Mouse (Mus musculus): ENCODE data around the gene Tjp1. TPM values are rescaled to one million over a fixed set of nuclear protein-coding genes. Genes with fewer than 3 reads are reported as not detected.
A peak's percentile ranks its signal among the peaks of the same experiment; 100 is the strongest.

Tjp1 gene
- 21.9 and 23.2 TPM in 2 replicates for polyA plus RNA-seq (2015; fragmentation: Nextera tagmentation; extraction: Ambion mirVana)

DNA sequence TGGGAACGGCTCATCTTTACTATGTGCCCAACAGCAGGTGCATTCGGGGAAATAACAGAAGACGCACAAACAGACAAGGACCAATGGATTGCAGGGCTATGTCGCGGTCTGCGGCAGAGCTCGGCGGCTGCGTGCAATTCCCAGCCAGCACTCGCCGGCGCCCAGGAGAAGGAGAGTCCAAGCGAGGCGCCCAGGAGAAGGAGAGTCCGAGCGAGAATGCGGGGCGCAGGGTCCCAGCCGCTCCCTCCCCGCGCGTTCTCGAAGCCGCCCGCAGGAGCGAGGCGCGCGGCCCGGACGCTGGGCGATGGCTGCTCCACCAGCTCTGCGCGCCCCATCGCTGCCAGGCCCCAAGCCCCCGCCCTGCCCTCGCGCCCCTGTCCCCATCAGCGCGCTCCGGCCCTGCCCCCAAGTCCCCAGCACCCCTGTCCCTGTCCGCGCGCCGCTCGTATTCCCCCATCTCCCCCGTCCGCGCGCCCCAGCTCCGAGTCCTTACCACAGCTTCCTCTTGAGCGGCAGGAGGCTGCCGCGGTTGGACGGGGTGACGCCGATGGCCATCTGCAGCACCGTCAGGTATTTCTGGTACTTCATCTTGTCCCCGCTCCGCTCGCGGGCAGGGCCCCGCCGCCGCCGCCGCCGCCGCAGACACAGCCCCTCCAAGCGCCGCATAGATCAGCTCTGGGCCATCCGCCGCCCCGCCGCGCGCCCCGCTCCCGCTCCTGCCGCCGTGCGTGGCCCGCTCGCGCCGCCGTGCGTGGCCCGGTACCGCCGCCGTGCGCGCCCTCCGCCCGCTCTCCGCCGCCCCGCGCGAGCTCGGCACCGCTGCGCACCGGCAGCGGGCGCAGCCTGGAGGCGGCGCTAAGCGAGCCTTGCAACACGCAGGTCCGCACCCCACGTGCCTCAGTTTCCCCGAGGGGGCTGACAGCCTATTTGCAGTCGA lies at the start of gene Tjp1:
Gene Tjp1 (minus strand): TSS at position 711 of the 937 bp plus-strand sequence.
- no peaks in the 10 kb centered on the region for H3K36me3 ChIP-seq
- H3K4me3 ChIP-seq: peak within 1 kb of the TSS; percentile 86
- peaks cover 4% of the 10 kb centered on the region for H3K4me1 ChIP-seq
- H3K27ac ChIP-seq (replicated peaks): peak within 1 kb of the TSS; percentile 83
- H3K27me3 ChIP-seq: no peaks in the 10 kb centered on the region
- ATAC-seq (replicated peaks): peak; percentile 90
- peak within 1 kb of the TSS; percentile 75 for H3K9ac ChIP-seq (replicated peaks)
- H3K4me2 ChIP-seq (replicated peaks): peak within 1 kb of the TSS; percentile 77
- H3K9me3 ChIP-seq: no peaks in the 10 kb centered on the region
- under 1% methylated on average over 108 of the region's 115 CpGs for WGBS

DNA sequence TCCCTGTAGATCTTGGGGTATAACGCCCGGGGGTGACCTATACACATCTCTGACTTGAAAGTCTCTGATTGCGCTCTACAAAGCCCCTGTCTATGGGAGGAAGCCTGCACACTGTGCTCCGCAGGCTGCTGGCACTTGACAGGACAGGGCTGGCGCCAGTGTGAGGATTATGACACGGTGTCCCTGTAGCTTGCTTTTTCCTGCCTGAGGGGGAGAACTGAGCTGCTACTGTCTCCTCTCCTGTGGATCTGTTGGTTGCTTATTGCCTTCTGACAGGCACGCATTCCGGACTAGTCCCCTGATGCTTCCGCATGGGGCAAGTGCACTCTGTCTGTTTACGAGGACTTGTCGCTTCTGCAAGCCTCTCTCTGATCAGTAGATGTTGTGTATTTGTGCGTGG lies 49.5 kb upstream of the Tjp1 start:
- Histone ChIP-seq H3K9me3 (no peaks in the 10 kb centered on the region), H3K27ac (replicated peaks) (no peak overlapping the region), H3K4me1 (peaks cover 12% of the 10 kb centered on the region), H3K27me3 (no peaks in the 10 kb centered on the region), H3K9ac (replicated peaks) (no peak overlapping the region), H3K36me3 (no peaks in the 10 kb centered on the region), H3K4me3 (no peak overlapping the region), H3K4me2 (replicated peaks) (peak overlapping the region; percentile 26)
- 38% methylated on average over 12 of the region's 12 CpGs for WGBS
- ATAC-seq (replicated peaks): peak; percentile 83

DNA sequence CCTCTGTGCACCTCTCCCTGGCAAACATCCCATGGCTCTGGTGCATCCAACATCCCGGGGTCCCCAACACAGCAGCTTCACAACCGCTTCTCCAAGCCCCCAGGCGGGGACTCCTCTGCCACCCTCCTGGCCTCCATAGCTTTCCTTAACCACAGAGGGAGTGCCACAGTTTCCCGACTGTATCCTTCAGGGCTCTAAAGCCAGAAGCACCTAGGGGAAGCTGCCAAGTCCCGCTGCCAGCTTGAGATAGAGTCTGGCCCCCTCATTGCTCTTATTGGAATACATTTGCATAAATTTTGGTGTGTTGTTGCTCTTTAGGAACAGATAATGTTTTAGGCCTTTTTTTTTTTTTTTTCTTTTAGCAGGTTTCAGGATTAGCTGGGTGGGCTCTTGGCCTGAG lies 45.1 kb upstream of the Tjp1 start:
- H3K9me3 ChIP-seq: no peaks in the 10 kb centered on the region
- peaks cover 15% of the 10 kb centered on the region for H3K4me1 ChIP-seq
- H3K36me3 ChIP-seq: no peaks in the 10 kb centered on the region
- 23% methylated on average over 5 of the region's 5 CpGs for WGBS
- peak; percentile 80 for ATAC-seq (replicated peaks)
- no peaks in the 10 kb centered on the region for H3K27me3 ChIP-seq
- no peak overlapping the region for H3K9ac ChIP-seq (replicated peaks)
- H3K4me2 ChIP-seq (replicated peaks): no peak overlapping the region
- 0 out of 2 replicates have a peak overlapping the region, but pooled peaks have one; percentile 7 for H3K27ac ChIP-seq (replicated peaks)
- H3K4me3 ChIP-seq: no peak overlapping the region

DNA sequence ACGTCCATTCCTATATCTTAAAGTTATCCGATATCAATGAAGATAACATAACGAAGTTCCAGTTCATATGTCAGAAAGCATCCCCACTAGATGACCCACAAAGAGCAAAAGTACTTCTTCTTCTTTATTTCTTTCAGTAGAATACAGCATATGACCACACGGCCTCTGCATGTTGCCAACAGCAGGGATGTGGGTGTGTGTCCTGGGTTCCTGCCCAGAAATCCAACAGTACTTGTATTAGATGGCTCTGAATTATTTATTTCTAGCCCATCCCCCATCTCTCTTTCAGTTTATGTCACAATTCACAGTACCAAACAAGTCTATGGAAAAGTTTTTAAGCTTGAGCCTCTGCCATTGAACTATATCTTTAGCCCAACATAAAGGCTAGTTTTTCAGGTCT lies 43.1 kb upstream of the Tjp1 start:
- Histone ChIP-seq H3K27ac (replicated peaks) (no peak overlapping the region), H3K9ac (replicated peaks) (no peak overlapping the region), H3K4me2 (replicated peaks) (no peak overlapping the region), H3K9me3 (no peaks in the 10 kb centered on the region), H3K4me3 (no peak overlapping the region), H3K4me1 (peaks cover 9% of the 10 kb centered on the region), H3K27me3 (no peaks in the 10 kb centered on the region), H3K36me3 (no peaks in the 10 kb centered on the region)
- no peak for ATAC-seq (replicated peaks)
- WGBS: 79% methylated on average over 4 of the region's 4 CpGs

DNA sequence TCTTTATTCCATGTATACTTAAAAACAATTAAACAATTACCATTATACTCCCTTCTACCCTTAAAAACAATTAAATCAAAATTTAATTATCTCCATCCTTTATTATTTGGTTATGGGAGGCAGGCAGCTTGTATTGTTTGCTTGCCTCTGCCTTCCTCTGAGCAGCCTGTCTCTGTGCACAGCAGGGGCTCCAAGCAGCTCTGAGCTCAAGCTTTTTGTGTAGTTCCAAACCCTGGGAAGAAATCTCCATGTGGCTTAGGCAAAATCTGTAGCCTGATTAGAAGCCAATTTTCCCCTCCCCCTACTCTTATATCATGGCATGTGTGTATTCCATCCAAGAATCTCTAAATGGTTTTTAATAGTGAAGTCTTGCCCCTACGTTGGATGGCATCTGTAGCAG lies 28.4 kb upstream of the Tjp1 start:
- ATAC-seq (replicated peaks): no peak
- no peaks in the 10 kb centered on the region for H3K9me3 ChIP-seq
- WGBS: 18% methylated on average over 1 of the region's 1 CpGs
- no peak overlapping the region for H3K9ac ChIP-seq (replicated peaks)
- H3K4me2 ChIP-seq (replicated peaks): no peak overlapping the region
- H3K27me3 ChIP-seq: no peaks in the 10 kb centered on the region
- no peaks in the 10 kb centered on the region for H3K36me3 ChIP-seq
- no peaks in the 10 kb centered on the region for H3K4me1 ChIP-seq
- no peak overlapping the region for H3K4me3 ChIP-seq
- H3K27ac ChIP-seq (replicated peaks): no peak overlapping the region

DNA sequence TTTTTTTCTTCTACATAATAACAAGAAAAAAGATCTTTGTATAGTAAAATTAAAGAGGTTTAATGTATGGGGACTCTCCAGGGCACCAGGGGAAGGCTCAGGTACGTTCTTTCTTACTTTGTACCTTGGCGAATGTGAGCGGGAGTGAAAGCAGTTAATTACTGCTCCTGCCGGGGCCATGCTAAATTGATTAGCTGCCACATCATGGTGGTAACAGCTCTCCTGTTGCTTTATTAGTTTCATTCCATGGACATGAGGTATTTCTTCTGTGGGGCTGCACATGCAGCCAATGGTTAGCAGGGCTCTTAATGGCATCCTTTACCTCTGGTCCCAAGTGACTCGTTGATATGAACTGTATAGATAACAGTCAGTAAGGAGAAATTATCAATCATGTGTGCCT lies 18.2 kb upstream of the Tjp1 start:
- WGBS: 27% methylated on average over 5 of the region's 5 CpGs
- no peaks in the 10 kb centered on the region for H3K36me3 ChIP-seq
- ATAC-seq (replicated peaks): no peak
- no peak overlapping the region for H3K9ac ChIP-seq (replicated peaks)
- no peak overlapping the region for H3K27ac ChIP-seq (replicated peaks)
- H3K27me3 ChIP-seq: no peaks in the 10 kb centered on the region
- no peaks in the 10 kb centered on the region for H3K9me3 ChIP-seq
- H3K4me1 ChIP-seq: no peaks in the 10 kb centered on the region
- no peak overlapping the region for H3K4me3 ChIP-seq
- H3K4me2 ChIP-seq (replicated peaks): no peak overlapping the region

DNA sequence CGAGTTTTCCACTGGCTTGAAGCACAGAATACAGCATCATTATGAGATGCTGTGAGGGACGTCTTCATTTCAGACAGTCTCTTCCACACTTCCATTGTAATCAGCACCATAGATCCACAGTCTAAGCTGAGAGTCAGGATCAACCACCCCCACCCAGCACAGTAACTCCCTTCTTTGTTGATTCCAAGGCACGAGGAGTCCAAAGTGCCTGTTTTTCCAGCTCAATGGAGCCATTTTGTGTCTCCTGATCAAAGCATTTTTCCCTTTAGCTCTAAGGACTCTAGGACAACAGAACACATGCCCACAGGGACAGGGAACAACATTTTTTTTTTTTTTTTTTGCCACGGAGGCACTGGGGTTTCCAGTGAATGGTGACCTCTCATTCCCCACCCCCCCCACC lies 5.1 kb upstream of the Tjp1 start:
- Histone ChIP-seq H3K4me1 (peaks cover 4% of the 10 kb centered on the region), H3K36me3 (no peaks in the 10 kb centered on the region), H3K4me3 (no peak overlapping the region), H3K27me3 (no peaks in the 10 kb centered on the region), H3K9me3 (no peaks in the 10 kb centered on the region), H3K4me2 (replicated peaks) (no peak overlapping the region), H3K9ac (replicated peaks) (no peak overlapping the region), H3K27ac (replicated peaks) (no peak overlapping the region)
- no peak for ATAC-seq (replicated peaks)
- WGBS: 5% methylated on average over 4 of the region's 4 CpGs

DNA sequence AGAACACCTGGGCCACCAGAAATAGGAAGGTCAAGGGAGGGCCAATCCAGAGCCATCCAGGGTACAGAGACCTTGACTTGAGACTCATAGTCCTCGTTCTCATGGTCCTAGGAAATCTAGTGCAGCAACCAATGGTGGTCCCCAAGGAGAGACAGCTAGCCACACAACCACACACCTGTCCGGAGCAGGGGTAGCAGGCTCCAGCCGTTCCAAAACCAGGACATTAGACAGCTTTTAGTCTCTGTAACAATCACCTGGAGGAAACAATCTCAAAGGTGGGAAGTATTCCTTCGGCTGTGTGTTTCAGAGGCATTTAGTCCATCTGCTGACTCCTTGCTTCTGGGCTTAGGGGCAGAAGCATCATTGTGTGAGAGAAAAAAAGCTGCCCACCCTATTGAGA lies 4.5 kb downstream of the Tjp1 start:
- no peak for ATAC-seq (replicated peaks)
- no peak overlapping the region for H3K4me3 ChIP-seq
- no peak overlapping the region for H3K4me2 ChIP-seq (replicated peaks)
- no peaks in the 10 kb centered on the region for H3K27me3 ChIP-seq
- no peak overlapping the region for H3K9ac ChIP-seq (replicated peaks)
- H3K9me3 ChIP-seq: no peaks in the 10 kb centered on the region
- 90% methylated on average over 4 of the region's 4 CpGs for WGBS
- H3K36me3 ChIP-seq: no peaks in the 10 kb centered on the region
- H3K4me1 ChIP-seq: peaks cover 4% of the 10 kb centered on the region
- H3K27ac ChIP-seq (replicated peaks): no peak overlapping the region

DNA sequence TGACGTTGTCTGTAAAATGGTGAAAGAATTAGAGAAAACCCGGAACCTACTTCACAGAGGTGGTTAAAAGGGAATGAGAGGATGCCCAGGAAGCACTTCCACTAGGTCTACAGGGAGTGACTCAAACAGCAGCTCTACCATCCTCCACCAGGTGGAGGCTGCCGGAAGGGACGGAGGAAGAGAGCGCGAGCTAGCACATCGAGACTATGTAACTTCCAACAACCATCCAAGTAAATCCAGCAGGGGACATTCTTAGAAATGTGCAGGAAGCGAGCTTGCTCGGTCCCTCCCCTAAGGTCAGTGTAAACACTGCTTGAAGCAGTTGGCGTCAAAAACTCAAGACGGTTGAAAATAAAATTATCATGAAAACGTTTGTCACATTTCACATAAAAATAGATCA lies 5.1 kb downstream of the Tjp1 start:
- H3K4me1 ChIP-seq: peaks cover under 1% of the 10 kb centered on the region; the same call in 1 of the 2 replicates
- no peak overlapping the region for H3K4me3 ChIP-seq
- H3K9me3 ChIP-seq: no peaks in the 10 kb centered on the region
- no peak overlapping the region for H3K9ac ChIP-seq (replicated peaks)
- no peaks in the 10 kb centered on the region for H3K27me3 ChIP-seq
- no peak overlapping the region for H3K27ac ChIP-seq (replicated peaks)
- H3K4me2 ChIP-seq (replicated peaks): no peak overlapping the region
- no peak for ATAC-seq (replicated peaks)
- 74% methylated on average over 12 of the region's 12 CpGs for WGBS
- no peaks in the 10 kb centered on the region for H3K36me3 ChIP-seq

DNA sequence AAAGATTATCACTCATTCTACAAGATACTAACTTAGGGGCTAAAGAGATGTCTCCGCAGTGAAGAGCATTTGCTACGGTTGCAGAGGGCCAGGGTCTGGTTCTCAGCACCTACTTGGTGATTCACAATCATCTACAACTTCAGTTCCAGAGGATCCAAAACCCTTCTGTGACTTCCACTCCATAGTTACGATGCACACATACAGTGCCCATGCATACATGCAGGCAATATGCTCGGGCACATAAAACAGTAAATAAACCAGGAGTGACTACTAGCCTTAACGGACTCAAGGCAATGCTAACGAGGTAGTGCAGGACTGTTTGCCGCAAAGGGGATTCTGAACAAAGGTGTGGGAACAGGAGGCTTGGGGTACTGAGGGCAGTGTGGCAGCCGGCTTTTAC lies 7.0 kb downstream of the Tjp1 start:
- no peak overlapping the region for H3K4me3 ChIP-seq
- WGBS: 77% methylated on average over 8 of the region's 8 CpGs
- no peak for ATAC-seq (replicated peaks)

DNA sequence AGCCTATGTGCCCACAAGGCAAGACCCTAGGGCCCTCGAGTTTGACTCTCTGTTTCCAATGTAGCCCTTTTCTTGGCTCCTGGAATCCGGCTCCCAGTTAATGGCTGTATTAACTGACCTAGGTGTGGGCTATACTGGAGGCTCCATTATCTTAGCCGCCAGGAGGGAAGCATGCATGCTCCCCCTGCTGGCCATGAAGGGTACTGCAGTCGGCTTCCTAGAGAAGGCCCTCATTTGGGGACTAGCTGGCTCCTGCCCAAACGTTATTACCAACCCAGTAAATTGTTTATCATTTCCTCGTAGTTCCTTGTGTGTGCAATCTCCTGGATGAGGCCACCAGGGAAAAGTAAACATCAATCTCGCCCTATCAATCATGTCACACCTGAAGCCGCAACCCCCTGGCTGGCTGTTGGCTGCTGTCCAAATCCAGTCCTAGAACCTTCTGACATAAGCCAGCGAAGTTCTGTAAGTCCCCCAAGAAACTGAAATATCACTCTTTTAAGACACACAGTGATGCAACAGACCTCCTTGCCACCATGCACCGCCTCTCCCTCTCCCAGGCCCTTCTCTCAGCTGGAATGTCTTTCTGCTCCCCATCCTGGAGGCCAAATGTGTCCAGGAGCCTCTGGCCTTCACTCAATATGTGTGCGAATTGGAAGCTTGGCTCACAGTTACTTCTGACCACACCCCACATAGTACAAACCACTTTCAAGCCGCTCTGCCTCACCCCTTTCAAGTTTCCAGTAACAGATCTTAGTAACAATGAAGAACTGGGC lies 7.6 kb downstream of the Tjp1 start:
- no peak overlapping the region for H3K4me3 ChIP-seq
- H3K36me3 ChIP-seq: no peaks in the 10 kb centered on the region
- 0 out of 2 replicates have a peak, but pooled peaks have one; percentile 46 for ATAC-seq (replicated peaks)
- no peak overlapping the region for H3K4me2 ChIP-seq (replicated peaks)
- H3K27ac ChIP-seq (replicated peaks): no peak overlapping the region
- no peaks in the 10 kb centered on the region for H3K9me3 ChIP-seq
- WGBS: 52% methylated on average over 12 of the region's 12 CpGs
- H3K9ac ChIP-seq (replicated peaks): no peak overlapping the region
- no peaks in the 10 kb centered on the region for H3K27me3 ChIP-seq
- peaks cover 8% of the 10 kb centered on the region; the same call in 1 of the 2 replicates for H3K4me1 ChIP-seq

More for the DNA sequence above, 7.0 kb downstream of the Tjp1 start:
- no peaks in the 10 kb centered on the region for H3K27me3 ChIP-seq
- no peak overlapping the region for H3K9ac ChIP-seq (replicated peaks)
- H3K4me1 ChIP-seq: peaks cover 8% of the 10 kb centered on the region; the same call in 1 of the 2 replicates
- no peak overlapping the region for H3K27ac ChIP-seq (replicated peaks)
- H3K36me3 ChIP-seq: no peaks in the 10 kb centered on the region
- no peaks in the 10 kb centered on the region for H3K9me3 ChIP-seq
- no peak overlapping the region for H3K4me2 ChIP-seq (replicated peaks)

DNA sequence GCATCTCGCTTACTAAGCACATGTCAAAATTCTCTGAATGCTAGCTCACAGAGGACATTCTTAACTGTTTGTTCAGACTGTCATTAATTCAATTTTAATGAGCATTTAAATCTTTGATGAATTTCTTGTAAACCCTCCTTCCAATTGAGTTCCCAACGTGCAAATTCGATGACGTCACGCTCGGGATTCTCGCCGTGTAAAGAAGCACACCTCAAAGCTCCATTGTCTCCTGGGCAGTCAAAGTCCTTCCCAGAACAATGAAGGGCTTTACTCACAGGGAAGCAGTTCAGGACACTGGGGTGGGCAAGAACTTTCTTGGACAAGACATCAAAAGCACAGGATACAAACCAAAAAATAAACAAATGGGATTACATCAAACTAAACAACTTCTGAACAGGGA lies 10.7 kb downstream of the Tjp1 start:
- peak overlapping the region; percentile 22; the same call in 1 of the 2 replicates for H3K27ac ChIP-seq (replicated peaks)
- 4% methylated on average over 8 of the region's 8 CpGs for WGBS
- peaks cover 10% of the 10 kb centered on the region; the same call in 1 of the 2 replicates for H3K4me1 ChIP-seq
- no peak overlapping the region for H3K4me2 ChIP-seq (replicated peaks)
- H3K9ac ChIP-seq (replicated peaks): no peak overlapping the region
- H3K4me3 ChIP-seq: no peak overlapping the region
- no peaks in the 10 kb centered on the region for H3K9me3 ChIP-seq
- no peaks in the 10 kb centered on the region for H3K27me3 ChIP-seq
- H3K36me3 ChIP-seq: no peaks in the 10 kb centered on the region; the same call in 1 of the 2 replicates
- no peak for ATAC-seq (replicated peaks)

All from forebrain, embryonic 15.5 days (tissue).